Mouse (Mus musculus) intestine, embryonic 15.5 days (tissue): ENCODE measurements around the gene Zfp831. TPM values are rescaled to one million over a fixed set of nuclear protein-coding genes. Genes with fewer than 3 reads are reported as not detected.

Experiments
- ATAC-seq: fragments of 200-750 bp; cut with Nextera tagmentation; 2 replicates; pipeline ENCODE4 v1.8.0; 2017; ENCODE audit warnings: moderate TSS enrichment, moderate library complexity
- H3K27ac ChIP-seq: fragments of 300-500 bp; sonication (generic); 2 replicates; pipeline ENCODE4 v1.5.1; 2015; ENCODE audit warnings: mild to moderate bottlenecking, inconsistent platforms
- H3K27me3 ChIP-seq: fragments of 300-500 bp; sonication (generic); replicated peaks from 2 replicates; pipeline ENCODE4 v1.6.1; 2015; ENCODE audit warnings: inconsistent platforms
- H3K36me3 ChIP-seq: fragments of 300-500 bp; sonication (generic); 2 replicates; pipeline ENCODE4 v1.6.1; 2015; ENCODE audit warnings: inconsistent platforms
- H3K4me1 ChIP-seq: fragments of 300-500 bp; sonication (generic); replicated peaks from 2 replicates; pipeline ENCODE4 v1.6.1; 2015; ENCODE audit warnings: inconsistent platforms
- H3K4me2 ChIP-seq: fragments of 300-500 bp; sonication (generic); replicated peaks from 2 replicates; pipeline ENCODE4 v1.6.1; 2015; ENCODE audit warnings: mild to moderate bottlenecking, inconsistent platforms
- H3K4me3 ChIP-seq: fragments of 300-500 bp; sonication (generic); replicated peaks from 2 replicates; pipeline ENCODE4 v1.5.1; 2015; ENCODE audit warnings: inconsistent platforms
- H3K9ac ChIP-seq: fragments of 300-500 bp; sonication (generic); 2 replicates; pipeline ENCODE4 v1.6.1; 2015; ENCODE audit warnings: inconsistent platforms
- H3K9me3 ChIP-seq: fragments of 300-500 bp; sonication (generic); 2 replicates; pipeline ENCODE4 v1.6.1; 2016; ENCODE audit warnings: inconsistent platforms
- WGBS: fragments of 180-500 bp; shearing (Covaris S2); methylation state at CpG from one replicate; pipeline ENCODE4 v1.1.7; 2015; 5-methylcytosine and 5-hydroxymethylcytosine counted together
- polyA plus RNA-seq: library from polyadenylated mRNA; unstranded; fragments of >200 nt; fragmentation: Nextera tagmentation; extraction: Ambion mirVana; gene quantifications from 2 replicates; pipeline ENCODE4 v1.2.1, GENCODE M21; 2015

The Zfp831 gene
- polyA plus RNA-seq, 1 experiment from 2014 or later, result 0.03 TPM

- H3K9me3 ChIP-seq, result no peaks in the 10 kb centered on the region
- H3K27ac ChIP-seq, result no peak overlapping the region
- no peak for ATAC-seq
- H3K9ac ChIP-seq, result no peak overlapping the region
- H3K4me2 ChIP-seq, result no peak overlapping the region
- no peaks in the 10 kb centered on the region for H3K36me3 ChIP-seq
- 91% methylated on average over 5 of the region's 5 CpGs for WGBS
- no peak overlapping the region for H3K4me3 ChIP-seq
- H3K27me3 ChIP-seq, result no peaks in the 10 kb centered on the region
- H3K4me1 ChIP-seq, result no peaks in the 10 kb centered on the region
These were observed 33.4 kb upstream of the Zfp831 start for GRCm38 (mm10) chr2:174609892-174610291.

- ATAC-seq, result no peak
- no peak overlapping the region for H3K9ac ChIP-seq
- H3K36me3 ChIP-seq, result no peaks in the 10 kb centered on the region
- H3K27me3 ChIP-seq, result no peaks in the 10 kb centered on the region
- H3K4me3 ChIP-seq, result no peak overlapping the region
- H3K4me1 ChIP-seq, result no peaks in the 10 kb centered on the region
- 68% methylated on average over 2 of the region's 2 CpGs for WGBS
- H3K4me2 ChIP-seq, result no peak overlapping the region
- H3K27ac ChIP-seq, result no peak overlapping the region
- no peaks in the 10 kb centered on the region for H3K9me3 ChIP-seq
These were observed 30.8 kb upstream of the Zfp831 start for GRCm38 (mm10) chr2:174612386-174613063.

- ATAC-seq, result no peak
- Histone ChIP-seq H3K4me1 (no peaks in the 10 kb centered on the region), H3K4me3 (no peak overlapping the region), H3K9me3 (no peaks in the 10 kb centered on the region), H3K4me2 (no peak overlapping the region), H3K27ac (no peak overlapping the region), H3K9ac (no peak overlapping the region), H3K36me3 (no peaks in the 10 kb centered on the region), H3K27me3 (no peaks in the 10 kb centered on the region)
- WGBS, result 76% methylated on average over 8 of the region's 8 CpGs
These were observed 30.1 kb upstream of the Zfp831 start for GRCm38 (mm10) chr2:174613221-174613620.

GRCm38 (mm10) chr2:174613921-174614441, 29.4 kb upstream of the Zfp831 start:
- no peaks in the 10 kb centered on the region for H3K4me1 ChIP-seq
- 72% methylated on average over 11 of the region's 11 CpGs for WGBS
- H3K9me3 ChIP-seq, result no peaks in the 10 kb centered on the region
- no peaks in the 10 kb centered on the region for H3K36me3 ChIP-seq
- no peak overlapping the region for H3K27ac ChIP-seq
- ATAC-seq, result no peak
- no peak overlapping the region for H3K4me3 ChIP-seq
- no peak overlapping the region for H3K9ac ChIP-seq
- H3K4me2 ChIP-seq, result no peak overlapping the region
- no peaks in the 10 kb centered on the region for H3K27me3 ChIP-seq

- H3K4me2 ChIP-seq, result no peak overlapping the region
- no peak overlapping the region for H3K4me3 ChIP-seq
- no peaks in the 10 kb centered on the region for H3K4me1 ChIP-seq
- WGBS, result 89% methylated on average over 7 of the region's 7 CpGs
- H3K9me3 ChIP-seq, result no peaks in the 10 kb centered on the region
- H3K27me3 ChIP-seq, result no peaks in the 10 kb centered on the region
- H3K27ac ChIP-seq, result no peak overlapping the region
- ATAC-seq, result no peak
- no peaks in the 10 kb centered on the region for H3K36me3 ChIP-seq
- H3K9ac ChIP-seq, result no peak overlapping the region
These were observed 21.5 kb upstream of the Zfp831 start for GRCm38 (mm10) chr2:174621881-174622280.

GRCm38 (mm10) chr2:174624430-174624829, 18.9 kb upstream of the Zfp831 start:
- H3K9me3 ChIP-seq, result no peaks in the 10 kb centered on the region
- H3K27ac ChIP-seq, result no peak overlapping the region
- H3K27me3 ChIP-seq, result no peaks in the 10 kb centered on the region
- 85% methylated on average over 7 of the region's 7 CpGs for WGBS
- no peak for ATAC-seq
- no peaks in the 10 kb centered on the region for H3K4me1 ChIP-seq
- no peaks in the 10 kb centered on the region for H3K36me3 ChIP-seq
- no peak overlapping the region for H3K9ac ChIP-seq
- H3K4me3 ChIP-seq, result no peak overlapping the region
- H3K4me2 ChIP-seq, result no peak overlapping the region

- Histone ChIP-seq H3K4me3 (no peak overlapping the region), H3K27me3 (no peaks in the 10 kb centered on the region), H3K36me3 (no peaks in the 10 kb centered on the region), H3K27ac (no peak overlapping the region), H3K4me1 (no peaks in the 10 kb centered on the region), H3K9ac (no peak overlapping the region), H3K9me3 (no peaks in the 10 kb centered on the region), H3K4me2 (no peak overlapping the region)
- no peak for ATAC-seq
- 65% methylated on average over 8 of the region's 8 CpGs for WGBS
These were observed 16.3 kb upstream of the Zfp831 start for GRCm38 (mm10) chr2:174627021-174627420.

GRCm38 (mm10) chr2:174629299-174629850, 14.0 kb upstream of the Zfp831 start:
- Histone ChIP-seq H3K9ac (no peak overlapping the region), H3K27me3 (no peaks in the 10 kb centered on the region), H3K4me1 (no peaks in the 10 kb centered on the region), H3K4me3 (no peak overlapping the region), H3K9me3 (no peaks in the 10 kb centered on the region), H3K4me2 (no peak overlapping the region), H3K27ac (no peak overlapping the region), H3K36me3 (no peaks in the 10 kb centered on the region)
- WGBS, result 69% methylated on average over 6 of the region's 6 CpGs
- ATAC-seq, result no peak

GRCm38 (mm10) chr2:174636750-174637149, 6.6 kb upstream of the Zfp831 start:
- no peak for ATAC-seq
- Histone ChIP-seq H3K9ac (no peak overlapping the region), H3K4me3 (no peak overlapping the region), H3K4me2 (no peak overlapping the region), H3K4me1 (no peaks in the 10 kb centered on the region), H3K27me3 (no peaks in the 10 kb centered on the region), H3K9me3 (no peaks in the 10 kb centered on the region), H3K27ac (no peak overlapping the region), H3K36me3 (no peaks in the 10 kb centered on the region)
- WGBS, result 54% methylated on average over 1 of the region's 1 CpGs

- no peak overlapping the region for H3K4me3 ChIP-seq
- H3K27me3 ChIP-seq, result no peaks in the 10 kb centered on the region
- no peaks in the 10 kb centered on the region for H3K36me3 ChIP-seq
- 86% methylated on average over 10 of the region's 10 CpGs for WGBS
- H3K4me2 ChIP-seq, result no peak overlapping the region
- no peak overlapping the region for H3K27ac ChIP-seq
- no peaks in the 10 kb centered on the region for H3K4me1 ChIP-seq
- H3K9ac ChIP-seq, result no peak overlapping the region
- H3K9me3 ChIP-seq, result no peaks in the 10 kb centered on the region
- ATAC-seq, result no peak
These were observed 1.6 kb downstream of the Zfp831 start for GRCm38 (mm10) chr2:174644975-174645374.

- H3K36me3 ChIP-seq, result no peaks in the 10 kb centered on the region
- H3K27ac ChIP-seq, result no peak overlapping the region
These were observed 9.5 kb downstream of the Zfp831 start for GRCm38 (mm10) chr2:174652864-174653263.

GRCm38 (mm10) chr2:174655341-174655740, 12.0 kb downstream of the Zfp831 start:
- WGBS, result 82% methylated on average over 5 of the region's 5 CpGs
- no peak for ATAC-seq
- Histone ChIP-seq H3K4me1 (no peaks in the 10 kb centered on the region), H3K4me3 (no peak overlapping the region), H3K27me3 (no peaks in the 10 kb centered on the region), H3K4me2 (no peak overlapping the region), H3K27ac (no peak overlapping the region), H3K36me3 (no peaks in the 10 kb centered on the region), H3K9me3 (no peaks in the 10 kb centered on the region), H3K9ac (no peak overlapping the region)

More at GRCm38 (mm10) chr2:174652864-174653263, 9.5 kb downstream of the Zfp831 start:
- Histone ChIP-seq H3K27me3 (no peaks in the 10 kb centered on the region), H3K4me2 (no peak overlapping the region), H3K9me3 (no peaks in the 10 kb centered on the region), H3K9ac (no peak overlapping the region), H3K4me1 (no peaks in the 10 kb centered on the region), H3K4me3 (no peak overlapping the region)
- 47% methylated on average over 4 of the region's 4 CpGs for WGBS
- ATAC-seq, result no peak
